25 mouse cellular contexts compared by ENCODE assay signal in the genomic region with DNA sequence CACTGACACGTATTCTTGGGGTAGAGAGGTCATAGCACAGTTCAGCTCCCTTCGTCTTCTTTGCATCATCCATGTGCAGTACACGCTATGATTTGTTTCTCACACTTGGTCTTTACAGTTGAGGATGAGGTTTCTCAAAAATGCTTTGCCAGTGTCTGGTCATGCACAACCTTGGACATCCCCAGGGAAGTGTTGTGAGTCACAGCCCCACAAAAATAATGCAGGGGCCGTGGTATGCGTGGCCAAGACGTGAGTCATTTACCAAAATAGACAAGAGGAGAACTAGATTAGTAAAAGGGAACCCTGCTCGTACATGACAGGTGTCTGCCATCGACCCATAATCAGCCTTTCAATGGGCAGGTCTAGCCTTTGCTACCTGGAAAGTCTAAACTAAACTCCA.
DNase-seq lines count a peak whose midpoint lies in the region; ATAC-seq and TF ChIP-seq lines count a peak whose summit lies in the region.
"Had no signal": no experiment of that assay in that cellular context is flagged by ENCODE, and none has a peak within 500 bp of the region (broad histone marks: within the 10 kb centered on the region; RNA-seq: fewer than 3 reads in every experiment).

No protein-coding gene starts in this region.

- no peaks in the 10 kb centered on the region for H3K27me3 ChIP-seq in C2C12 (ENCODE audit: control insufficient read depth, insufficient read depth, insufficient read length)
- no peaks in the 10 kb centered on the region for H3K27me3 ChIP-seq in neural tube, embryonic 15.5 days (replicated peaks)
- H3K27me3 ChIP-seq in midbrain, embryonic 16.5 days (ENCODE audit: control insufficient read depth, insufficient read depth, low read depth, low read length): no peaks in the 10 kb centered on the region
- H3K27me3 ChIP-seq: heart, embryonic 15.5 days; hindbrain, embryonic 13.5 days; limb, embryonic 12.5 days; midbrain, embryonic 15.5 days had no signal

- H3K79me2 ChIP-seq in C2C12 (ENCODE audit: control insufficient read depth, insufficient read depth): no peaks in the 10 kb centered on the region

- no peak overlapping the region for H3K9ac ChIP-seq in neural tube, embryonic 15.5 days (replicated peaks)
- no peak overlapping the region for H3K9ac ChIP-seq in midbrain, embryonic 16.5 days (ENCODE audit: low read depth, low read length)
- H3K9ac ChIP-seq: forebrain, postnatal 0 days; heart, embryonic 15.5 days; hindbrain, embryonic 13.5 days; limb, embryonic 12.5 days; liver, postnatal 0 days; midbrain, embryonic 15.5 days had no signal

- H3K4me2 ChIP-seq in neural tube, embryonic 15.5 days: no peak overlapping the region
- no peak overlapping the region for H3K4me2 ChIP-seq in midbrain, embryonic 16.5 days (ENCODE audit: low read length)
- H3K4me2 ChIP-seq: heart, embryonic 15.5 days; hindbrain, embryonic 13.5 days; limb, embryonic 12.5 days; liver, embryonic 11.5 days; midbrain, embryonic 15.5 days had no signal

- WGBS in neural tube, embryonic 15.5 days: 92% methylated on average over 8 of the region's 8 CpGs
- WGBS in midbrain, embryonic 16.5 days: 93% methylated on average over 8 of the region's 8 CpGs

- no peaks in the 10 kb centered on the region for H3K9me3 ChIP-seq in neural tube, embryonic 15.5 days (replicated peaks)
- H3K9me3 ChIP-seq in midbrain, embryonic 16.5 days (replicated peaks; ENCODE audit: control insufficient read depth, low read length, poor library complexity, severe bottlenecking): no peaks in the 10 kb centered on the region
- H3K9me3 ChIP-seq: forebrain, embryonic 10.5 days; G1E; heart, embryonic 15.5 days; hindbrain, embryonic 13.5 days; limb, embryonic 12.5 days; midbrain, embryonic 15.5 days had no signal

- intact Hi-C loops in gastrocnemius, postnatal 14 days (cut with DNase I; ENCODE audit: low total_unique reads): no loop called here

- H3K27ac ChIP-seq in neural tube, embryonic 15.5 days (replicated peaks): no peak overlapping the region
- H3K27ac ChIP-seq in midbrain, embryonic 16.5 days (ENCODE audit: low read length): no peak overlapping the region
- H3K27ac ChIP-seq: forebrain, embryonic 10.5 days; heart, embryonic 15.5 days; hindbrain, embryonic 13.5 days; kidney, postnatal 0 days; limb, embryonic 12.5 days; macrophage; midbrain, embryonic 15.5 days had no signal

- DNase-seq in gastrocnemius, adult 18-20 months (ENCODE audit: low spot score): peak; percentile 13
- DNase-seq in gastrocnemius, postnatal 14 days: no peak
- DNase-seq in adrenal gland, postnatal 25 days: peak; percentile 18
- no peak for DNase-seq in right cerebral cortex, adult 2 months (ENCODE audit: low spot score in 2 of 2)
- DNase-seq: cerebellum, adult 9-11 months; forebrain, postnatal 0 days; heart, postnatal 36 days; kidney, adult 18-20 months; liver, postnatal 0 days; right cerebral cortex, postnatal 25 days; spleen, adult 18-20 months; thymus, postnatal 14 days had no signal

- H3K4me1 ChIP-seq in neural tube, embryonic 15.5 days: peaks cover 40% of the 10 kb centered on the region
- peaks cover 25% of the 10 kb centered on the region for H3K4me1 ChIP-seq in midbrain, embryonic 16.5 days (ENCODE audit: control insufficient read depth, insufficient read depth, low read length)

- H3K36me3 ChIP-seq in C2C12 (ENCODE audit: control insufficient read depth, insufficient read depth): no peaks in the 10 kb centered on the region
- no peaks in the 10 kb centered on the region for H3K36me3 ChIP-seq in neural tube, embryonic 15.5 days
- no peaks in the 10 kb centered on the region for H3K36me3 ChIP-seq in midbrain, embryonic 16.5 days (ENCODE audit: control insufficient read depth, insufficient read depth, low read length)
- H3K36me3 ChIP-seq: forebrain, embryonic 10.5 days; G1E; heart, embryonic 15.5 days; hindbrain, embryonic 13.5 days; limb, embryonic 12.5 days; midbrain, embryonic 15.5 days had no signal

- TF ChIP-seq CTCF in C2C12 (IDR thresholded peaks at IDR 0.05; ENCODE audit: control insufficient read depth, insufficient read depth, insufficient read length): no peak

- ATAC-seq in neural tube, embryonic 15.5 days (ENCODE audit: low FRiP score): no peak
- ATAC-seq in midbrain, embryonic 16.5 days: no peak
- ATAC-seq: forebrain, postnatal 0 days; liver, postnatal 0 days; lung, postnatal 0 days; midbrain, embryonic 15.5 days had no signal

- H3ac ChIP-seq in C2C12 (ENCODE audit: control insufficient read depth, insufficient read length, low read depth): no peak overlapping the region

- H3K79me3 ChIP-seq in C2C12 (ENCODE audit: low read depth): no peaks in the 10 kb centered on the region

- no peak overlapping the region for H3K4me3 ChIP-seq in C2C12 (ENCODE audit: insufficient read depth, poor library complexity, severe bottlenecking)
- H3K4me3 ChIP-seq in neural tube, embryonic 15.5 days (replicated peaks): no peak overlapping the region
- H3K4me3 ChIP-seq in midbrain, embryonic 16.5 days (ENCODE audit: low read depth, low read length): no peak overlapping the region
- H3K4me3 ChIP-seq: forebrain, embryonic 10.5 days; heart, embryonic 15.5 days; hindbrain, embryonic 13.5 days; limb, embryonic 12.5 days; midbrain, embryonic 15.5 days had no signal

TF ChIP-seq in C2C12, 6 proteins besides CTCF, POLR2A, EP300 and RAD21:
- TF ChIP-seq MYOG (IDR thresholded peaks at IDR 0.05; ENCODE audit: control insufficient read depth, extremely low read depth, insufficient read length) (no peak), MYOD1 (IDR thresholded peaks at IDR 0.05; ENCODE audit: control insufficient read depth, insufficient read length, low read depth) (peak; percentile 82), USF1 (IDR thresholded peaks at IDR 0.05; ENCODE audit: low read depth) (no peak), CEBPB (IDR thresholded peaks at IDR 0.05; ENCODE audit: low read depth) (peak; percentile 35), MAX (IDR thresholded peaks at IDR 0.05) (peak; percentile 95), FOSL1 (IDR thresholded peaks at IDR 0.05; ENCODE audit: insufficient read depth, low read length, poor library complexity, severe bottlenecking) (peak; percentile 84)

Comparison
In these comparisons a context has a peak if more than half of its experiments do, and no peak if none do; other contexts are left out.
1. DNase-seq: peak in gastrocnemius, adult 18-20 months (single experiment) and adrenal gland, postnatal 25 days (single experiment); none in gastrocnemius, postnatal 14 days (single experiment) and right cerebral cortex, adult 2 months (0 of 2).